Mouse (Mus musculus) embryonic fibroblast, embryonic 13.5 days (primary cell): ENCODE data around the gene Pes1. TPM values are rescaled to one million over a fixed set of nuclear protein-coding genes. Genes with fewer than 3 reads are reported as not detected.

Experiments used
- H3K27ac ChIP-seq: 2 replicates; pipeline ENCODE4 v1.5.1; 2012; ENCODE audit warnings: low read length, control low read depth, inconsistent platforms; ENCODE audit not compliant: insufficient read depth
- H3K4me1 ChIP-seq: 2 replicates; pipeline ENCODE4 v1.6.1; 2011; ENCODE audit warnings: low read length; ENCODE audit not compliant: control insufficient read depth, insufficient read depth
- H3K4me3 ChIP-seq: 2 replicates; pipeline ENCODE4 v1.5.1; 2011; ENCODE audit warnings: mild to moderate bottlenecking, control low read depth, low read length; ENCODE audit not compliant: insufficient read depth
- CTCF ChIP-seq: IDR thresholded peaks from 2 replicates; pipeline ENCODE4 v1.5.1; 2011; ENCODE audit warnings: mild to moderate bottlenecking, control low read depth, low read length, moderate library complexity, borderline replicate concordance; ENCODE audit not compliant: insufficient read depth
- POLR2A ChIP-seq: IDR thresholded peaks from 2 replicates; pipeline ENCODE4 v1.6.1; 2011; ENCODE audit warnings: low read depth, mild to moderate bottlenecking, control low read depth, low read length, moderate library complexity
- polyA plus RNA-seq: library from polyadenylated mRNA; stranded (reverse); fragments of >200 nt; gene quantifications from 2 replicates; pipeline ENCODE4 v1.2.4, GENCODE M21; 2011; ENCODE audit warnings: low read depth; ENCODE audit not compliant: missing spikeins, insufficient read length

The Pes1 gene
- polyA plus RNA-seq, 1 experiment: 146 TPM

DNA sequence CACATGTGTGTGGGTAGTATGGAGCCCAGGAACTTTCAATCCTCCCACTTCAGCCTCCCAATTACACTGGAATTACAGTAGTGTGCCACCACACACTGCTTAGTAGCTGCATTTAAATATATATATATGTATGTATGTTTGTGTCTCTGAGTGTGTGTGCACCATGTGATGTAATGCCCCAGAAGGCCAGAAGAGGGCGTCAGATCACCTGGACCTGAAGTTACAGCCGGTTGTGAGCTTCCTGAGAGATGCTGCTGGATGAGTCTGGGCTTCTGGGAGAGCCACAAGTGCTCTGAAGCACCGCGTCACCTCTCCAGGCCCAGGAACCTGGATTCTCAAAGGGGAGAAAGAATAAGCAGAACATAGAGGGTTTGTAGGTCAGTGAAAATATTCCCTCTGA is 65.6 kb downstream of the Pes1 start:
- no peak for TF ChIP-seq POLR2A
- no peak for TF ChIP-seq CTCF
- H3K4me1 ChIP-seq: no peaks in the 10 kb centered on the region
- H3K27ac ChIP-seq: no peak overlapping the region
- H3K4me3 ChIP-seq: no peak overlapping the region

Other genes starting within 250 kb of the Pes1 start
- 1.3 and 1.5 TPM in 2 replicates for gene Osbp2, start 100.1 kb upstream of the Pes1 start, polyA plus RNA-seq
- 0.68 and 0.86 TPM in 2 replicates for gene 4921536K21Rik, start 68.9 kb upstream of the Pes1 start, polyA plus RNA-seq
- 11.7 and 12.6 TPM in 2 replicates for gene Dusp18, start 68.7 kb upstream of the Pes1 start, polyA plus RNA-seq
- gene Slc35e4, start 49.3 kb upstream of the Pes1 start, polyA plus RNA-seq: 12.0 and 13.1 TPM in 2 replicates
- gene Tcn2, start 31.8 kb upstream of the Pes1 start, polyA plus RNA-seq: 75.4 and 97.1 TPM in 2 replicates
- not detected in 2 replicates for gene 4930556J24Rik, start 12.8 kb downstream of the Pes1 start, polyA plus RNA-seq
- gene Gal3st1, start 19.7 kb downstream of the Pes1 start, polyA plus RNA-seq: 0.73 and 0.86 TPM in 2 replicates
- not detected in 2 replicates for gene Sec14l4, start 67.5 kb downstream of the Pes1 start, polyA plus RNA-seq
- not detected in 2 replicates for gene Sec14l3, start 100.9 kb downstream of the Pes1 start, polyA plus RNA-seq
- gene Mtfp1, start 131.5 kb downstream of the Pes1 start, polyA plus RNA-seq: 0.49 and 1.6 TPM in 2 replicates
- 1.8 and 2.5 TPM in 2 replicates for gene Sec14l2, start 159.4 kb downstream of the Pes1 start, polyA plus RNA-seq
- 16.4 and 19.6 TPM in 2 replicates for gene Rnf215, start 171.2 kb downstream of the Pes1 start, polyA plus RNA-seq
- gene Ccdc157, start 196.3 kb downstream of the Pes1 start, polyA plus RNA-seq: 9.2 and 9.4 TPM in 2 replicates
- gene Sf3a1, start 196.4 kb downstream of the Pes1 start, polyA plus RNA-seq: 42.5 and 46.8 TPM in 2 replicates
- gene Tbc1d10a, start 222.8 kb downstream of the Pes1 start, polyA plus RNA-seq: 18.3 and 20.7 TPM in 2 replicates